Mouse (Mus musculus) spleen, postnatal 0 days (tissue): ENCODE measurements around the gene Smarcb1. TPM values are rescaled to one million over a fixed set of nuclear protein-coding genes. Genes with fewer than 3 reads are reported as not detected.

ENCODE experiments used
- polyA plus RNA-seq: library from polyadenylated mRNA; unstranded; fragments of >200 nt; fragmentation: Nextera tagmentation; extraction: Ambion mirVana; gene quantifications from 2 replicates; pipeline ENCODE4 v1.2.1, GENCODE M21; 2015

Gene Smarcb1
- 64.1 and 66.6 TPM in 2 replicates for polyA plus RNA-seq

DNA sequence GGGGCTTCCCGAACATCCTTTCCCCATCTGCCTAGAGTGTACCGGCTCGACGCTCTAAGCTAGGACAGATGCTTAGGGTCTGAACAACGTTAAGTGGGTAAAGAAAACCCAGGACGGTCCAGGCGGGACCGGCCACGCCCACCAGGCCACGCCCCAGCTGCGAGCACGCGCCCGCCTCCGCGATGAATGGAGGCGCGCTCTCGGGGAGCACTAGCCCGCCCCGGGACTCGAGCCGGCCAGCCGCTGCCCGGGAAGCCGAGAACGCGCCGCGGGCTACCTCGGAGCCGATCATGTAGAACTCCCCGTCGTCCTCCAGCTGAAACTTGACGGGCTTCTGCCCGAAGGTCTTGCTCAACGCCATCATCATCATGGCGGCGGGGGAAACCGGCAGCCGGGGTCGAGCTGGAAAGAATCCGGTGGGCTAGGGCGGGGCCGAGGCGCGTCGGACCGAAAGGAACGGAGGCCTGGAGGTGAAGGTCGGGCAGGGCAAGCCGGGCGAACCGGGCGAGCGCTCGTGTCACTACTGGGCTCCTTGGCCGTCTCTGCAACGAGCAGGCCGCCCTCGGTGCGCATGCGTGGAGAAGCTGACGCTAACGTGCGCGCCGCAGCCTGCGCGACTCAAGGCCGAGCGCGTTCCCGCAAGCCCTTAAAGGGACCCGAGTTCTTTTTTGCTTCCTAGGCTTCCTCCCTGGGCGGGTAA, at the start of gene Smarcb1:
TSS of gene Smarcb1 (minus strand) at position 592 of the 700 bp plus-strand sequence.

DNA sequence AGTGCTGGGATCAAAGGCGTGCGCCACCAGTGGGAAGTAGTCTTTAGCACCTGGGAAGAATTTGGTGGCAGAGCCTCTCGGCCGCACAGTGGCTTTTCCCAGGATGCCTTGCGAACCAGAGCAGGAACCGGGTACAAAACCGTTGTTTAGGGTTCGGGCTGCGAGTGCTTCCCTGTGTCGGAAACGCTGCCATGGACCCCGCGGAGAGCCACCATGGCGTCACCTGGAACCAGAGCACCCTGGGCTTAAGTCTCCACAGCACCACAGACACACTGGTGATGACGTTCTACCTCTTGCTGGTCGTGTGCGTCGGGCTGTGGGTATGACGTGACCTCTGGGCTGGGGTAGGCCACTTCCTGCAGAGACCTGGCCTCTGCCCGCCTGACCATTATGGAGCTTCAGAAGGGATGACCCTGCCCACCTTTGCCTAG, 33.0 kb upstream of the Smarcb1 start, which contains the start of gene Gm5134:
TSS of gene Gm5134 (plus strand) at position 134 of the 431 bp plus-strand sequence.

DNA sequence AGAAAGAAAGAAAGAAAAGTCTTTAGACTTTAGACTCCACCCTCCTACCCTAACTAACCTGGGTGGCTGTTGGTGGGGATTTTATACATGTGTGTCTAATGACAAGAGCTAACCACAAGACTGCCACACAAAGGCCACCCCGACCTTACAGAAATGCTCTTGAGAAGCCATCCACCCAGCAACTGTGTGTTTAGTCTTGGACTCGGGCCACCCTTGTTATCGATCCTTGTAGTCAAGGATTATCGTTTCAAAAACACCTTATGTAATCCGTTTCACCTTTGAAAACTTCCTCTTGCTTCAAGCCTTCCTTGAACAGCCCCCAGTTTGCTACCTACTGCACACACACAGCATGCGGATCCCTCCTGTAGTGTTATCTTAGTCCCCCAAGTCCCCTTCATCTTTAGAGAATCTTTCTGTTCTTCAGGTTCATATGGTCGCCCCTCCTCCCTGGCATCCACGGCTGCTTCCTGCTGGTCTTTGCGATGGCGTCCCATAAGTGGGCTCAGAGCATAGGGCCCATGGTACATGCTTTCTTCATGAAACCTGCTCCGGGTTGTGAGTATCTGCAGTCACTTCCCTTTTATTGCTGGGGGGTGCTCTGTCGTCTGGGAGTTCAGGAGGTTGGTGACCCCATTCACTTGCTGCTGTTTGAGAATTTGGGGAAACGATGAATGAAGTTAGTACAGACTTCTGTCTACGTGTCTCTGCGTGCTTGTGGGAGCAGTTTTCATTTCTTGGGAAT, 21.5 kb upstream of the Smarcb1 start, which contains the start of gene Vpreb3:
TSS of gene Vpreb3 (plus strand) at position 322 of the 742 bp plus-strand sequence.

GRCm38 (mm10) chr10:75940520-75940919, 19.1 kb upstream of the Smarcb1 start, which contains the start of gene Gm867:
Gm867 (minus strand) TSS chr10:75940672.

GRCm38 (mm10) chr10:75935680-75936541, 14.5 kb upstream of the Smarcb1 start, which contains the start of gene Mmp11:
Mmp11 (minus strand) TSS chr10:75936496.

DNA sequence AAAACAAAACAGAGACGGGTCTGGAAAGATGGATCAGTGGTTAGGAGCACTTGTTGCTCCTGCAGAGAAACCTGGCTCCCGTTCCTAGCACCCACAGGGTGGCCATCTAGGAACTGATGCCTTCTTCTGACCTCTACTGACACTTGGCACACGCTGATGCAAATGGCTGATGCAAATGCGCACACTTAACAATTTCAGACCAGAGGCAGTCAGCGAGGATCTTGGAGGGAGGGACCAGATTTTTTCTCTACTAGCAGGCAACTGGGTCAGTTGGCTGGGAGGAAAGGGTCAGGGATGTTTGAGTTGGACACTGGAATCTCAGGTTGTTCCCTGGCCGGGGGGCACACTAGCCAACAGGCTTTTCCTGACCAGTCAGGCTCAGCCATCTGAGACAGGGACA, 11.5 kb upstream of the Smarcb1 start, which contains the start of gene Chchd10:
TSS of gene Chchd10 (plus strand) at position 240 of the 400 bp plus-strand sequence.

GRCm38 (mm10) chr10:75893089-75893750, 28.2 kb downstream of the Smarcb1 start, which contains the start of gene Derl3:
Derl3 (plus strand) TSS chr10:75893413.

GRCm38 (mm10) chr10:75859786-75860470, 61.5 kb downstream of the Smarcb1 start, which contains the start of gene Mif:
Mif (minus strand) TSS chr10:75860240.

Other genes starting within 250 kb of the Smarcb1 start
- 26.2 and 30.1 TPM in 2 replicates for gene Cabin1, start 157.3 kb downstream of the Smarcb1 start, polyA plus RNA-seq
- 18.3 and 25.7 TPM in 2 replicates for gene Ddt, start 148.2 kb downstream of the Smarcb1 start, polyA plus RNA-seq
- not detected in 2 replicates for gene Gm20441, start 140.7 kb downstream of the Smarcb1 start, polyA plus RNA-seq
- gene Gstt3, start 140.2 kb downstream of the Smarcb1 start, polyA plus RNA-seq = 2.4 and 3.0 TPM in 2 replicates
- gene Gstt1, start 123.0 kb downstream of the Smarcb1 start, polyA plus RNA-seq = 6.4 and 7.5 TPM in 2 replicates
- gene Gstt4, start 99.1 kb downstream of the Smarcb1 start, polyA plus RNA-seq = not detected in 2 replicates
- gene Gstt2, start 84.2 kb downstream of the Smarcb1 start, polyA plus RNA-seq = 16.2 and 20.3 TPM in 2 replicates
- gene Mif, start 61.4 kb downstream of the Smarcb1 start, polyA plus RNA-seq = 666 and 688 TPM in 2 replicates
- gene Derl3, start 28.2 kb downstream of the Smarcb1 start, polyA plus RNA-seq = 0.67 and 1.0 TPM in 2 replicates
- 83.0 and 91.7 TPM in 2 replicates for gene Chchd10, start 11.5 kb upstream of the Smarcb1 start, polyA plus RNA-seq
- 9.6 and 12.3 TPM in 2 replicates for gene Mmp11, start 14.9 kb upstream of the Smarcb1 start, polyA plus RNA-seq
- 15.8 and 17.8 TPM in 2 replicates for gene Gm867, start 19.1 kb upstream of the Smarcb1 start, polyA plus RNA-seq
- gene Vpreb3, start 21.4 kb upstream of the Smarcb1 start, polyA plus RNA-seq = 41.2 and 56.8 TPM in 2 replicates
- gene Gm5134, start 32.9 kb upstream of the Smarcb1 start, polyA plus RNA-seq = not detected in 2 replicates
- 4.9 and 5.5 TPM in 2 replicates for gene Zfp280b, start 111.0 kb upstream of the Smarcb1 start, polyA plus RNA-seq
- gene Slc5a4b, start 189.3 kb upstream of the Smarcb1 start, polyA plus RNA-seq = not detected in 2 replicates
- gene Slc5a4a, start 225.8 kb upstream of the Smarcb1 start, polyA plus RNA-seq = not detected in 2 replicates